Mouse (Mus musculus): Measurements from ENCODE around the gene Serinc4. TPM values are rescaled to one million over a fixed set of nuclear protein-coding genes. Genes with fewer than 3 reads are reported as not detected.

The Serinc4 gene
- polyA plus RNA-seq, 1 experiment from 2014 or later = 0.30 TPM

DNA sequence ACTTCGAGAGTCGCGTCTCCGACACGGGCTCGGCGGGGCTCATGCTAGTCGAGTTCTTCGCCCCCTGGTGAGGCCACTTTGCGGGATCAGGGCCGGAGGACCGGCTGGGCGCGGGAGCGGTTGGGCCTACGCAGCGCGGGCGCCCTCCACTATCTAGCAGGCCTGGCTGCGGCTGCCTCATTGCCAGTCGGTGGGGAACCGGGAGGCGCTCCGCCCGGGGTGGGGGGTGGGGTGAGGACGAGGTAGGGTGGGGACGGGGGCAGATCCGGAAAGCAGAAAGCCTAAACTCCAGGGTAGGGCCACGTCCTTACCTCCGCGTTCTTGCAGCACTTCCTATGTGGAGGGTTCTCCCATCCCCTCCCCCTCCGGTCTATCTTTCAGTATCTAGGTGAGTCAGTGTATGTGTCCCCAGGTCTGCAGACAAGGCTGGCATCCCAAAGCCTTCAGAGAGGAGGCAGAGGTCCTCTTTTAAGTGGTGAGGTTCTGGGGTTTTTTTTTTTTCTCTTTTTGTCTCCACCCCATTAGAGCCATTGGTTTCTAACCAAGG lies 42.4 kb downstream of the Serinc4 start:
- Histone ChIP-seq H3K4me1 (peaks cover 27% of the 10 kb centered on the region), H3K27me3 (replicated peaks; ENCODE audit: low read depth, poor library complexity, severe bottlenecking) (no peaks in the 10 kb centered on the region), H3K9me3 (no peaks in the 10 kb centered on the region), H3K4me3 (peak overlapping the region; percentile 99), H3K27ac (replicated peaks) (peak overlapping the region; percentile 98), H3K36me3 (replicated peaks) (peaks cover 35% of the 10 kb centered on the region)
- no peak for DNase-seq (ENCODE audit: low spot score)
- WGBS = under 1% methylated on average over 32 of the region's 32 CpGs

DNA sequence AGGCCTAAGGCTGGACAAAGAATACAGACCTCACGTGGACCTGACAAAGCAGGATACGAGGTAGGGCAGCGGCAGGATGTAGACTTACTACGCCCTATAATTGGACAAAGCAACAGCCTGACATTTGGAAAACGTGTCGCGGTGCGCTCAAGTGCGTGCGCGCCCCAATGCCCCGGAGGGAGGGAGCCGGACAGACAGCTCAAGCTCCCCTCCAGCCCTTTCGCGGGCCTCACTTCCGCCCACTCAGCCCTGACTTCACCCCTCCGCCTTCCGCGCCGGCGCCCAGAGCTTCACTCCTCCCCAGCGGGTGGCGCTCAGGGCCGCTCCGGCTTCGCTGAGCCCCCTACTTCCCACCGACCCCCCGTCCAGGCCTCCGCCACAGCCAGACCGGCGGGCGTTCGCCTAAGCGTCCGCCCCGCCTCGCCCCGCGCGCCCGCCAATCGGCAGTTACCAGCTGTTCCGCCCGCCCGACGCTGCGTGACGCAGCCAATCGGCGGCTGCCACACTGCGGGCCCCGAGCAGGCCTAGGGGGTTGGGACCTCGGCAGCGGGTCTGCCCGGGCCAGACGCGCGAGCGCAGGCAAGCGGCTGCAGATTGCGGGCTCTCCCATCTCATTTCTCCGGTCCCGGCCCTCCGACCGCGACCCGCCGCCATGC lies 43.1 kb downstream of the Serinc4 start, which contains the start of the genes Pdia3 and Catsper2:
TSS of gene Pdia3 (plus strand) at position 389 of the 656 bp plus-strand sequence.
TSS of gene Catsper2 (minus strand) at position 406 of the 656 bp plus-strand sequence.
- Histone ChIP-seq H3K9me3 (no peaks in the 10 kb centered on the region), H3K27ac (replicated peaks) (peak within 1 kb of the TSS; percentile 98), H3K4me1 (peaks cover 27% of the 10 kb centered on the region), H3K36me3 (replicated peaks) (peaks cover 28% of the 10 kb centered on the region), H3K27me3 (replicated peaks; ENCODE audit: low read depth, poor library complexity, severe bottlenecking) (no peaks in the 10 kb centered on the region), H3K4me3 (peak within 1 kb of the TSS; percentile 99)
- under 1% methylated on average over 68 of the region's 68 CpGs for WGBS
- DNase-seq (ENCODE audit: low spot score) = peak; percentile 99

DNA sequence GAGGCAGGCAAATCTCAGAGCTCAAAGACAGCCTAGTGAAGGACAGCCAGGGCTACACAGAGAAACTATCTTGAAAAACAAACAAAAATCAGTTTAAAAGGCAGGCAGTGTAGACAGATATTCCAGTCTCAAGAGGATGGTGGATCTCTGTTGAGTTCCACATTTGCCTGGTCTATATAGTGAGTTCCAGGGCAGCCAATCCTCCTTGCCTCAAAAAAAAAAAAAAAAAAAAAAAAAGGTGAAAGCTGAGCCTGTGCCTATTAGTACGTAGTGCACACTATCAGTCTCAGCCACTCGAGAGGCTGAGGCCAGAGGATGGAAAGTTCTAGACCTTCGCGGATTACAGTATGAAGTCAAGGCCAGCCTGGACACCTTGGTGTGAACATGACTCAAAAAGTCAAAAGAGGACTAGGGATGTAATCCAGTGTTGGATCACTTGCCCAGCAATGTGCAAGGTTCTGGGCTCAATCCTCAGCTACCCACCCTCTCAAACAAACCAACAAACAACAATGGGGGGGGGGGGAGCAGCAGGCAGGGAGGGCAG lies 43.7 kb downstream of the Serinc4 start:
- 11% methylated on average over 4 of the region's 4 CpGs for WGBS
- Histone ChIP-seq H3K4me3 (peak overlapping the region; percentile 99), H3K9me3 (no peaks in the 10 kb centered on the region), H3K27ac (replicated peaks) (peak overlapping the region; percentile 98), H3K36me3 (replicated peaks) (peaks cover 22% of the 10 kb centered on the region), H3K4me1 (peaks cover 27% of the 10 kb centered on the region), H3K27me3 (replicated peaks; ENCODE audit: low read depth, poor library complexity, severe bottlenecking) (no peaks in the 10 kb centered on the region)
- no peak for DNase-seq (ENCODE audit: low spot score)

DNA sequence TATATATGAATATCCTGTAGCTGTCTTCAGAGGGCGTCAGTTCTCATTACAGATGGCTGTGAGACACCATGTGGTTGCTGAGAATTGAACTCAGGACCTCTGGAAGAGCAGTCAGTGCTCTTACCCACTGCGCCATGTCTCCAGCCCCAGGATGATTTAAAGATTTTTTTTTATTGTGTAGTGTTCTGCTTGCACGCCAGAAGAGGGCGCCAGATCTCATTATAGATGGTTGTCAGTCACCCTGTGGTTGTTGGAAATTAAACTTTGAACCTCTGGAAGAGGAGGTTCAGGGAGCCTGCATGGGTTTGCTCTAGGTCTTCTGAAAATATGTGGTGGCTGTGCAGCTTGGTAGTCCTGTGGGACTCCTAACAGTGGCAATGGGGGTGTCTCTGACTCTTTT lies 48.4 kb downstream of the Serinc4 start:
- WGBS = 33% methylated on average over 4 of the region's 4 CpGs
- Histone ChIP-seq H3K27ac (replicated peaks) (no peak overlapping the region), H3K4me3 (no peak overlapping the region), H3K9me3 (no peaks in the 10 kb centered on the region), H3K4me1 (peaks cover 6% of the 10 kb centered on the region; the same call in 1 of the 2 replicates), H3K27me3 (replicated peaks; ENCODE audit: low read depth, poor library complexity, severe bottlenecking) (no peaks in the 10 kb centered on the region), H3K36me3 (replicated peaks) (no peaks in the 10 kb centered on the region)
- DNase-seq (ENCODE audit: low spot score) = peak; percentile 45

DNA sequence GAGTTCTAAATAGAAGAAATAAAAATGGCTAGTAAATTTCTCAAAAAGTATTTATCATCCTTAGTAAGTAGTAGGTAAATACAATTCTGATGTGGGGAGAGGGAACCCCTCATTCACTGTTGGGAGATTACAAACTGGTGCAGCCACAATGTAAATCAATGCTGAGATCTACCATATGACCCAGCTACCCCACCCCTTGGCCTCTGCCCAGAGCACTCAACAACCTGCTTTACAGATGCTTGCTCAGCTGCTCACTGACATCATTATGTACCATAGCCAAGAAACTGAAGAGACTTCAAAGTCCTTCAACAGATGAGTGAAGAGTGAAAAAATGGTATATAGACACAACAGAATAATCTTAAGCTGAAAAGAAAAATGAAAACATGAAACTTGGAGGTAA lies 53.3 kb downstream of the Serinc4 start:
- no peak overlapping the region for H3K4me3 ChIP-seq
- no peaks in the 10 kb centered on the region for H3K9me3 ChIP-seq
- H3K27ac ChIP-seq (replicated peaks) = no peak overlapping the region
- no peaks in the 10 kb centered on the region for H3K36me3 ChIP-seq (replicated peaks)
- no peaks in the 10 kb centered on the region for H3K4me1 ChIP-seq
- no peak for DNase-seq (ENCODE audit: low spot score)
- no peaks in the 10 kb centered on the region for H3K27me3 ChIP-seq (replicated peaks; ENCODE audit: low read depth, poor library complexity, severe bottlenecking)

DNA sequence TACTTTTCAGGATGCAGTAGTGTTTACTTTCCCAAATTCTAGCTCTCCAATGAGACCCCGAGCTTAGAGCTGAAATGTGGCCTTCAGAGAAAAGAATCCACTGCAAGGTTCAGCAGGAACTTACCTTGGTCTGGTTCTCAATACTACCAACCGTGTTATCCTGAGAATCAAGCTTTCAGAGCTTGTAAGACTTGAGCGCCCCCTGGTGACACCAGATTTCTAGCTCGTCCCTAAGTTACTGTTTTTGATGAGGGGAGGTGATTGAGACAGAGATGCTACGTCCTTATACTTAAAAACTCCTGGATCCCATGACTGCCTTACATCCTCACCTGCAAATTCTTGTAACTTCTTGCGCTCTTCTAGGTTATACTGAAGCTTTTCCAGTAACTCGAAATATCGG lies 60.0 kb downstream of the Serinc4 start:
- Histone ChIP-seq H3K27me3 (replicated peaks; ENCODE audit: low read depth, poor library complexity, severe bottlenecking) (no peaks in the 10 kb centered on the region), H3K27ac (replicated peaks) (no peak overlapping the region), H3K9me3 (no peaks in the 10 kb centered on the region), H3K4me3 (no peak overlapping the region), H3K36me3 (replicated peaks) (no peaks in the 10 kb centered on the region), H3K4me1 (no peaks in the 10 kb centered on the region)
- WGBS = 14% methylated on average over 8 of the region's 8 CpGs
- DNase-seq (ENCODE audit: low spot score) = peak; percentile 82

Small RNAs within 50 kb of the gene (microRNA-seq; reads per million reads assigned to microRNA genes)
- gene Gm22953 = not detected

Other genes starting within 250 kb of the Serinc4 start
- gene Trp53bp1, start 185.4 kb downstream of the Serinc4 start, polyA plus RNA-seq (2016; fragmentation: Nextera tagmentation; extraction: Ambion mirVana) = 120 and 124 TPM in 2 replicates
- 3.4 and 4.2 TPM in 2 replicates for gene Map1a, start 167.2 kb downstream of the Serinc4 start, polyA plus RNA-seq (2016; fragmentation: Nextera tagmentation; extraction: Ambion mirVana)
- 10.2 and 10.5 TPM in 2 replicates for gene Ppip5k1, start 101.4 kb downstream of the Serinc4 start, polyA plus RNA-seq (2016; fragmentation: Nextera tagmentation; extraction: Ambion mirVana)
- 3.6 and 6.0 TPM in 2 replicates for gene Ckmt1, start 99.1 kb downstream of the Serinc4 start, polyA plus RNA-seq (2016; fragmentation: Nextera tagmentation; extraction: Ambion mirVana)
- not detected in 2 replicates for gene Strc, start 69.6 kb downstream of the Serinc4 start, polyA plus RNA-seq (2016; fragmentation: Nextera tagmentation; extraction: Ambion mirVana)
- gene Pdia3, start 43.0 kb downstream of the Serinc4 start, polyA plus RNA-seq (2016; fragmentation: Nextera tagmentation; extraction: Ambion mirVana) = 609 and 638 TPM in 2 replicates
- gene Catsper2, start 43.0 kb downstream of the Serinc4 start, polyA plus RNA-seq (2016; fragmentation: Nextera tagmentation; extraction: Ambion mirVana) = 3.3 and 3.7 TPM in 2 replicates
- gene Ell3, start 12.5 kb downstream of the Serinc4 start, polyA plus RNA-seq (2016; fragmentation: Nextera tagmentation; extraction: Ambion mirVana) = 8.0 and 12.0 TPM in 2 replicates
- gene Serf2, start 7.6 kb downstream of the Serinc4 start, polyA plus RNA-seq (2016; fragmentation: Nextera tagmentation; extraction: Ambion mirVana) = 482 and 494 TPM in 2 replicates
- 143 and 146 TPM in 2 replicates for gene Hypk, start 3.5 kb downstream of the Serinc4 start, polyA plus RNA-seq (2016; fragmentation: Nextera tagmentation; extraction: Ambion mirVana)
- 53.2 and 55.4 TPM in 2 replicates for gene Mfap1b, start 17.3 kb upstream of the Serinc4 start, polyA plus RNA-seq (2016; fragmentation: Nextera tagmentation; extraction: Ambion mirVana)
- gene Mfap1a, start 49.9 kb upstream of the Serinc4 start, polyA plus RNA-seq (2016; fragmentation: Nextera tagmentation; extraction: Ambion mirVana) = 27.1 and 28.6 TPM in 2 replicates
- 10.8 TPM in 2 replicates for gene Wdr76, start 49.9 kb upstream of the Serinc4 start, polyA plus RNA-seq (2016; fragmentation: Nextera tagmentation; extraction: Ambion mirVana)